Mouse (Mus musculus): ENCODE measurements around the gene Klk1b16. TPM values are rescaled to one million over a fixed set of nuclear protein-coding genes. Genes with fewer than 3 reads are reported as not detected.
"Not testable (repeated sequence)": the region's sequence is repeated elsewhere in the genome, so short reads cannot be mapped to it uniquely, and the experiment has no call there.

The Klk1b16 gene
- total RNA-seq (2014; fragmentation: Nextera tagmentation): not detected in 2 replicates
- not detected in 2 replicates for total RNA-seq (2017)

DNA sequence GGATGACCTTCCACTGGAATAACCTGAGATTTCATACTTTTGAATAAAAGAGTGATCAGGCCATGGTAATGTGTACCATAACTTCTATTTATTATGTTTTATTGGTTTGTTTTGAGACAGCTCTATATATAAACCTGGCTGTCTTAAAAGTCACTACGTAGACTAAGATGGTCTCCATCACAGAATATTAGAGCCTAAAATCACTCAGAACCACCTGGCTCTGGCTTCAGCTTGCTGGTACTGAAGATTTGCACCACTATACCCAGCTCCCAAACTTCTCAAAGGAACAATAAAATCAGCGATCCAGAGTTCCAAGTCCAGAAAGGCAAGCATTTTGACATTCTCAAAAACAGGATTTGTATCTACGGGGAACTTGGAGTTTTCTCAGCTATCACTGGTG, at the start of gene Klk1b16:
TSS of gene Klk1b16 (plus strand) at position 301 of the 400 bp plus-strand sequence.
- no peak for ATAC-seq (replicated peaks; ENCODE audit: low FRiP score, low TSS enrichment, poor library complexity, severe bottlenecking)

DNA sequence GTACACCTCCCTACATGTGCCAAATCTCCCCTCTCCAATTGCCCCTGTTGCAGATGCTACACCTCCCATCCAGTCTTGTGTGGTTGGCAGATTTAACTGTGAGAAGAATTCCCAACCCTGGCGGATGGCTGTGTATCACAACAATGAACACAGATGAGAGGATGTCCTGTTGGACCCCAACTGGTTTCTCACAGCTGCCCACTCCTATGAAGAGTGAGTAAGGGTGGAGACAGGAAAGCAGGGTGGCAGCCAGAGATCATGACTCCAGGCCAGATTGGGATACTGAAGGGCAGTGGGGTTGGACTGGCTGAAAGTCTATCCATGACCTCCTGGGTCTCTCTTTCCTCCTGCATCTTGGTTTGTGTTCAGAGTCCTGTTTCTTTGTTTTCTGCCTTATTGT, 40.5 kb upstream of the Klk1b16 start:
- no peak for ATAC-seq (replicated peaks; ENCODE audit: low FRiP score, low TSS enrichment, poor library complexity, severe bottlenecking)

DNA sequence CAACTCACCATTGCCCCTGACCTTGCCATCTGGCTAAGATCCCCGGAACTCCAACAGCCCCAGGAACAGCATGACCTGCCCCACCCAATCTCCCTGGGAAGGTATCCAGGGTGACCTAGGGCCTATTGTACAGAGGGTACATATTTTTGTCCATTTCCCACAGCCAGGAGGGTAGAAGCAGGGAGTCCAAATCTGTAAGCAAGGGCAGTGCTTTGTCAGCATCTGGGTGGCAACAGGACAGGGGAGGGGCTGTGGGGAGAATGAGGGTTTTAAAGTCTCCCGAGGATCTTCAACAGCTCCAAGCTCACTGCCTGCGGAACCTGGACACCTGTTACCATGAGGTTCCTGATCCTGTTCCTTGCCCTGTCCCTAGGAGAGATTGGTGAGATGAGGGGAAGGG, 34.5 kb upstream of the Klk1b16 start, which contains the start of gene Klk1b21:
TSS of gene Klk1b21 (plus strand) at position 301 of the 400 bp plus-strand sequence.
- not testable (repeated sequence) for ATAC-seq (replicated peaks; ENCODE audit: low FRiP score, low TSS enrichment, poor library complexity, severe bottlenecking)

DNA sequence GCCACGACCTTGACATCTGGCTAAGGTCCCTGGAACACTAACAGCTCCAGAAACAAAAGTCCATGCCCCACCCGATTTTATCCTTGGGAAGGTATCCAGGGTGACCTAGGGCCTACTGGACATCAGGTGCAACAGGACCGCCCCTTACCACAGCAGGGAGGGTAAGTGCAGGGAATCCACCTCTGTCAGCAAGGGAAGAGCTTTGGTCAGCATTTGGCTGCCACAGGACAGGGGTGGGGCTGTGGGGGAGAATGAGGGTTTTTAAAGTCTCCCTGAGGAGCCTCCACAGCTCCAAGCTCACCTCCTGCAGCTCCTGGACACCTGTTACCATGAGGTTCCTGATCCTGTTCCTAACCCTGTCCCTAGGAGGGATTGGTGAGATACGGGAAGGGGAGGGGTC, 24.2 kb upstream of the Klk1b16 start, which contains the start of gene Klk1b22:
TSS of gene Klk1b22 (plus strand) at position 301 of the 400 bp plus-strand sequence.
- no peak for ATAC-seq (replicated peaks; ENCODE audit: low FRiP score, low TSS enrichment, poor library complexity, severe bottlenecking)

DNA sequence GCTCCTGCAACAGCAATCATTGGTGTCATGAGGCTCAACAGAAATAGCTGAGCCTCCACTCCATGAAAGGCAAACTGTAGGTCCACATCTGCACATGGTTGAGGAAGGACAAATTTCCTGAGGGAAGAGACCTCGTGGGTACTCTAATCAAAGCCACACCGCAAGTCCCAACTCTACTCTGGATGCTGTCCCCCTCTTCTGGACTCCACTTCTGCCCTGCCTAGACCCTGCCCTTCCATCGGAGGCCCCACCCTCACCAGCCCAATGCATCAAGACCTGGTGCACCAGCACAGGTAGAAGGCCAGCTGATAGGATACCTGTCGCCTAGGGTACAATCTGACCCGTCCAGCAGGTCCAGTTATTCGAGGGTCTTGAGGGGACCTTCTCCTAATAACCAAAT, 13.1 kb upstream of the Klk1b16 start:
- ATAC-seq (replicated peaks; ENCODE audit: low FRiP score, low TSS enrichment, poor library complexity, severe bottlenecking): no peak

DNA sequence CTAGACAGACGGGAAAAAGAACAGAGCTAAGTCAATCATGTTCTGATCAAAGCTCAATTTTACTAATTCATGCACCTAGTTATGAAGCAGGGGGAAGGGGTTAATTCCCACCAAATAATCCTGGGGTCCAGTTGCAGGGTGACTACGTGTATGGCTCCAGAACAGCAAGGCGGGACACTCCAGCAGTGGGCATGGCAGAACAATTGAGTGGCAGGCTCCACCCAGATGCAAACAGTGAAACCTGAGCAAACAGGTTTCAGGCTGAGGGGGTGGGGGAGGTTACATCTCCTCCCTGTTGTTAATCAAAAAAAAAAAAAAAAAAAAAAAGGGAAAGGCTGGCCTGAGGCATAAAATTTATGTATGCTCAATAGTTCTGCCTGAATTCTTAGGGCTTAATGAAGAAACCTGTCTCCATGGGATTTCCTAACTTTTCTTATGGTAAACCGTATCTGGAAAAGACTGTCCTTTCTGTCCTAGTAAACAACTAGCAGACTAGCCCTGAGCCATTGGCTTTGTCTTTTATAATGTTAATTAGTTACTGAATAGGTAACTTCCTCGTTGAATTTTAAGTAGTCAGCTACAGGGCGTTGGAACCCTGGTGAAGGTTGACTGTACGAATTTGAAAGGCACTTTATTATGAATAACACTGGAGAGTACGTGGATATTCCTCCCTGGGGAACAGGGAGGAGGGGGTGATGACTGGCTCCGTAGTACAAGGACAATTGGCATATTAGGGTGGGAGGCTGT, 42.9 kb downstream of the Klk1b16 start:
- no peak for ATAC-seq (replicated peaks; ENCODE audit: low FRiP score, low TSS enrichment, poor library complexity, severe bottlenecking)

DNA sequence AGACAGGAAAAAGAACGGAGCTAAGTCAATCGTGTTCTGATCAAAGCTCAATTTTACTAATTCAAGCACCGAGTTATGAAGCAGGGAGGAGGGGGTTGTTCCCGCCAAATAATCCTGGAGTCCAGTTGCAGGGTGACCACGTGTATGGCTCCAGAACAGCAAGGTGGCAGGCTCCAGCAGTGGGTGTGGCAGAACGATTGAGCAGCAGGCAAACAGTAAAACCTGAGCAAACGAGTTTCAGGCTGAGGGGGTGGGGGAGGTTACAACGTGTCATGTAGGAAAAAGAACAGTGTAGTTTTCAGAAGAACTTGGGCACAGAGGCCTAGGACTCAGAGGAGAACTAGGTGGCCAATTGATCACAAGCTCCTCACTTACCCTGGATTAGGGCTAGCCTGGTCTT, 49.9 kb downstream of the Klk1b16 start:
- ATAC-seq (replicated peaks; ENCODE audit: low FRiP score, low TSS enrichment, poor library complexity, severe bottlenecking): not testable (repeated sequence)

DNA sequence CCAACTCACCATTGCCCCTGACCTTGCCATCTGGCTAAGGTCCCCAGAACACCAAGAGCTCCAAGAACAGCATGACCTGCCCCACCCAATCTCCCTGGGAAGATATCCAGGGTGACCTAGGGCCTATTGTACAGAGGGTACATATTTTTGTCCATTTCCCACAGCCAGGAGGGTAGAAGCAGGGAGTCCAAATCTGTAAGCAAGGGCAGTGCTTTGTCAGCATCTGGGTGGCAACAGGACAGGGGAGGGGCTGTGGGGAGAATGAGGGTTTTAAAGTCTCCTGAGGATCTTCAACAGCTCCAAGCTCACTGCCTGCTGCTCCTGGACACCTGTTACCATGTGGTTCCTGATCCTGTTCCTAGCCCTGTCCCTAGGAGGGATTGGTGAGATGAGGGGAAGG, 51.4 kb downstream of the Klk1b16 start, which contains the start of gene Klk1b24:
TSS of gene Klk1b24 (plus strand) at position 301 of the 400 bp plus-strand sequence.
- not testable (repeated sequence) for ATAC-seq (replicated peaks; ENCODE audit: low FRiP score, low TSS enrichment, poor library complexity, severe bottlenecking)

Other genes with a start within 250 kb of the Klk1b16 start
- gene Klk15, start 203.0 kb upstream of the Klk1b16 start, total RNA-seq (2014; fragmentation: Nextera tagmentation): not detected in 2 replicates
- not detected in 2 replicates for gene Klk15, start 203.0 kb upstream of the Klk1b16 start, total RNA-seq (2017)
- gene Klk1b8, start 186.1 kb upstream of the Klk1b16 start, total RNA-seq (2014; fragmentation: Nextera tagmentation): not detected in 2 replicates
- not detected in 2 replicates for gene Klk1b8, start 186.1 kb upstream of the Klk1b16 start, total RNA-seq (2017)
- not detected in 2 replicates for gene Klk1b1, start 170.0 kb upstream of the Klk1b16 start, total RNA-seq (2014; fragmentation: Nextera tagmentation)
- not detected in 2 replicates for gene Klk1b1, start 170.0 kb upstream of the Klk1b16 start, total RNA-seq (2017)
- gene Klk1b9, start 160.7 kb upstream of the Klk1b16 start, total RNA-seq (2014; fragmentation: Nextera tagmentation): not detected in 2 replicates
- gene Klk1b9, start 160.7 kb upstream of the Klk1b16 start, total RNA-seq (2017): not detected in 2 replicates
- gene Klk1b11, start 140.9 kb upstream of the Klk1b16 start, total RNA-seq (2014; fragmentation: Nextera tagmentation): not detected in 2 replicates
- gene Klk1b11, start 140.9 kb upstream of the Klk1b16 start, total RNA-seq (2017): not detected in 2 replicates
- gene Klk1b26, start 124.6 kb upstream of the Klk1b16 start, total RNA-seq (2014; fragmentation: Nextera tagmentation): not detected in 2 replicates
- not detected in 2 replicates for gene Klk1b26, start 124.6 kb upstream of the Klk1b16 start, total RNA-seq (2017)
- not detected in 2 replicates for gene Klk1b27, start 84.5 kb upstream of the Klk1b16 start, total RNA-seq (2014; fragmentation: Nextera tagmentation)
- not detected in 2 replicates for gene Klk1b27, start 84.5 kb upstream of the Klk1b16 start, total RNA-seq (2017)
- not detected in 2 replicates for gene Klk1b21, start 34.4 kb upstream of the Klk1b16 start, total RNA-seq (2014; fragmentation: Nextera tagmentation)
- not detected in 2 replicates for gene Klk1b21, start 34.4 kb upstream of the Klk1b16 start, total RNA-seq (2017)
- not detected in 2 replicates for gene Klk1b22, start 24.1 kb upstream of the Klk1b16 start, total RNA-seq (2014; fragmentation: Nextera tagmentation)
- not detected in 2 replicates for gene Klk1b22, start 24.1 kb upstream of the Klk1b16 start, total RNA-seq (2017)
- not detected in 2 replicates for gene Klk1b24, start 51.5 kb downstream of the Klk1b16 start, total RNA-seq (2014; fragmentation: Nextera tagmentation)
- gene Klk1b24, start 51.5 kb downstream of the Klk1b16 start, total RNA-seq (2017): not detected in 2 replicates
- not detected in 2 replicates for gene Klk1b3, start 61.4 kb downstream of the Klk1b16 start, total RNA-seq (2014; fragmentation: Nextera tagmentation)
- not detected in 2 replicates for gene Klk1b3, start 61.4 kb downstream of the Klk1b16 start, total RNA-seq (2017)
- gene Klk1b4, start 70.7 kb downstream of the Klk1b16 start, total RNA-seq (2014; fragmentation: Nextera tagmentation): not detected in 2 replicates
- gene Klk1b4, start 70.7 kb downstream of the Klk1b16 start, total RNA-seq (2017): not detected in 2 replicates
- gene Klk1b5, start 79.2 kb downstream of the Klk1b16 start, total RNA-seq (2014; fragmentation: Nextera tagmentation): not detected in 2 replicates
- not detected in 2 replicates for gene Klk1b5, start 79.2 kb downstream of the Klk1b16 start, total RNA-seq (2017)
- gene Klk1, start 88.6 kb downstream of the Klk1b16 start, total RNA-seq (2014; fragmentation: Nextera tagmentation): not detected in 2 replicates
- gene Klk1, start 88.6 kb downstream of the Klk1b16 start, total RNA-seq (2017): not detected in 2 replicates
- not detected in 2 replicates for gene Gm36864, start 99.4 kb downstream of the Klk1b16 start, total RNA-seq (2014; fragmentation: Nextera tagmentation)
- not detected in 2 replicates for gene Gm36864, start 99.4 kb downstream of the Klk1b16 start, total RNA-seq (2017)
- gene 1700028J19Rik, start 109.9 kb downstream of the Klk1b16 start, total RNA-seq (2014; fragmentation: Nextera tagmentation): 1.2 TPM in 1 of 2 replicates, not detected in the other
- gene 1700028J19Rik, start 109.9 kb downstream of the Klk1b16 start, total RNA-seq (2017): 0.46 TPM in 1 of 2 replicates, not detected in the other
- gene 2410002F23Rik, start 110.0 kb downstream of the Klk1b16 start, total RNA-seq (2014; fragmentation: Nextera tagmentation): 93.5 and 176 TPM in 2 replicates
- 77.1 and 113 TPM in 2 replicates for gene 2410002F23Rik, start 110.0 kb downstream of the Klk1b16 start, total RNA-seq (2017)
- not detected in 2 replicates for gene Acp4, start 120.6 kb downstream of the Klk1b16 start, total RNA-seq (2014; fragmentation: Nextera tagmentation)
- not detected in 2 replicates for gene Acp4, start 120.6 kb downstream of the Klk1b16 start, total RNA-seq (2017)
- not detected in 2 replicates for gene Gm15517, start 124.7 kb downstream of the Klk1b16 start, total RNA-seq (2014; fragmentation: Nextera tagmentation)
- not detected in 2 replicates for gene Gm15517, start 124.7 kb downstream of the Klk1b16 start, total RNA-seq (2017)
- 0.74 and 0.77 TPM in 2 replicates for gene Clec11a, start 170.1 kb downstream of the Klk1b16 start, total RNA-seq (2014; fragmentation: Nextera tagmentation)
- 1.7 and 4.3 TPM in 2 replicates for gene Clec11a, start 170.1 kb downstream of the Klk1b16 start, total RNA-seq (2017)
- 0.22 and 1.3 TPM in 2 replicates for gene Shank1, start 173.5 kb downstream of the Klk1b16 start, total RNA-seq (2014; fragmentation: Nextera tagmentation)
- gene Shank1, start 173.5 kb downstream of the Klk1b16 start, total RNA-seq (2017): 0.27 TPM in 1 of 2 replicates, not detected in the other
- gene Syt3, start 247.3 kb downstream of the Klk1b16 start, total RNA-seq (2014; fragmentation: Nextera tagmentation): not detected in 2 replicates
- gene Syt3, start 247.3 kb downstream of the Klk1b16 start, total RNA-seq (2017): 0.61 TPM in 1 of 2 replicates, not detected in the other
- not detected in 2 replicates for gene 1700008O03Rik, start 249.1 kb downstream of the Klk1b16 start, total RNA-seq (2014; fragmentation: Nextera tagmentation)
- 0.65 TPM in 1 of 2 replicates, not detected in the other for gene 1700008O03Rik, start 249.1 kb downstream of the Klk1b16 start, total RNA-seq (2017)